Mouse (Mus musculus): ENCODE data around the gene Cyp27a1. TPM values are rescaled to one million over a fixed set of nuclear protein-coding genes. Genes with fewer than 3 reads are reported as not detected.
A peak's percentile ranks its signal among the peaks of the same experiment; 100 is the strongest.

The Cyp27a1 gene
- total and polyA plus RNA-seq, 2 experiments = 259 to 607 TPM

DNA sequence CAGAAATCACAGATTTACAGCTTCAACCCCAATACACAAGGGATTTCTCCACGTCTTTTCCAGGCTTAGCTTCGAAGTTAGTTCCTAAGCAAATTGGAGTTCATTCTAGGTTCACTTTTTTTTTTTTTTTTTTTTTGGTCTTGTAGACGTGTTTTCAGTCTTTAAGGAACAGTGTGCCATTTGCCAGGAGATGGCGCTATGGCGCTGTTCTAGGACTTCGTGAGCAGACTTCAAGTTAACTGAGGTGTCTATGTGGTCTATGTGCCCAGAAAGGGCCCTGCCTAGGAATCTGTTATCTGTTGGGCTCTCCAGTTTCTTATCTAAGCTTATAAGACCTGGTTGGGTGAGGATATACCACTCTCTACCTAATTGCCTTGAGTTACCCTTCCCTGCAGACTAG is 49.7 kb downstream of the Cyp27a1 start:
- Histone ChIP-seq H3K4me3 (ENCODE audit: insufficient read depth, low read depth, low read length) (no peak overlapping the region), H3K36me3 (ENCODE audit: control insufficient read depth, insufficient read depth, low read length) (no peaks in the 10 kb centered on the region), H3K79me2 (ENCODE audit: control insufficient read depth, insufficient read depth, low read length) (no peaks in the 10 kb centered on the region), H3K4me1 (ENCODE audit: control insufficient read depth, insufficient read depth, low read length) (peaks cover 2% of the 10 kb centered on the region; the same call in 1 of the 2 replicates), H3K27me3 (ENCODE audit: control insufficient read depth, insufficient read depth, low read length) (peaks cover 3% of the 10 kb centered on the region; the same call in 1 of the 2 replicates), H3K27ac (replicated peaks; ENCODE audit: insufficient read depth, low read depth, low read length) (no peak overlapping the region), H3K9ac (ENCODE audit: low read depth, low read length) (no peak overlapping the region)
- WGBS = 5% methylated on average over 6 of the region's 6 CpGs
- TF ChIP-seq POLR2A (IDR thresholded peaks at IDR 0.05; ENCODE audit: extremely low read depth, insufficient read depth, low read length) = no peak
- TF ChIP-seq CTCF (IDR thresholded peaks at IDR 0.05; ENCODE audit: low read depth, low read length) = peak; percentile 61
- peak; percentile 60 for DNase-seq (ENCODE audit: extremely low read depth, low read depth, low spot score)

DNA sequence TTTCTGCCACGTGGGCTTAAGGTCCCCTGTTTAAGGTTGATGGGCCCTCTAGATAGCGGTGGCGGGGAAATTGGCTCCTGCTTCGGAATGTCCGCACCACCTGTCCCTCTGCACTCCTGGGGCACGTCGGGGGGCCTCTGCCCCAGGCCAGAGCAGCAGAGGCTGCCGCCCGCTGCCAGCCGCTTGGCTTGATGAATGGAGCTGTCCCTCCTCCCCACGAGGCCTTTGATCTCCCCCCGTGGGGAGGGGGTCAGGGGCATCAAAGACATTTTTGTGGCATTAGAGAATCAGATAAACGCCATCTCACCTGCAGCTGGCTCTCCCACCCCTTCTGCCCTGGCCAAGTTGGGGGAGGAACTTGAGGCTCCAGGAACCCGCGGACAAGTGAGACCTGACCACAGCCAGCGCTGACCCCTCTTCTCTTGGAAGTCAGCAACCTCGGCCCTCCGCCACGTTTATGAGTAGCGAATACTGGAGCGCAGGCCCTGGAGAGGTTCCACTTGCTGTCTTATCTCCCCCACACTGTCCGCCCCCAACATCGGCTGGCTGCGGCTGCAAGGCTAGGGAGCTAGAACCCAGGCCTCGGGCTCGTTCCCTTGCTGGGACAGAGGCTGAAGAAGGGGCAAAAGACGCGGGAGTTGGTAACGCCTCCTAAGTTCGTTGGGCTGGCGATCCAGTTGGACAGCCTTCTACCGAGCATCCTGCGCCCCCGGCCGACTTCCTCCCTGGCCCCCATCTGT is 57.5 kb downstream of the Cyp27a1 start:
- WGBS = 6% methylated on average over 35 of the region's 35 CpGs
- Histone ChIP-seq H3K27ac (replicated peaks; ENCODE audit: insufficient read depth, low read depth, low read length) (no peak overlapping the region), H3K79me2 (ENCODE audit: control insufficient read depth, insufficient read depth, low read length) (no peaks in the 10 kb centered on the region), H3K4me3 (ENCODE audit: insufficient read depth, low read depth, low read length) (no peak overlapping the region), H3K4me1 (ENCODE audit: control insufficient read depth, insufficient read depth, low read length) (peaks cover 3% of the 10 kb centered on the region; the same call in 1 of the 2 replicates), H3K36me3 (ENCODE audit: control insufficient read depth, insufficient read depth, low read length) (no peaks in the 10 kb centered on the region), H3K27me3 (ENCODE audit: control insufficient read depth, insufficient read depth, low read length) (peaks cover 26% of the 10 kb centered on the region), H3K9ac (ENCODE audit: low read depth, low read length) (no peak overlapping the region)
- TF ChIP-seq CTCF (IDR thresholded peaks at IDR 0.05; ENCODE audit: low read depth, low read length) = no peak
- no peak for TF ChIP-seq POLR2A (IDR thresholded peaks at IDR 0.05; ENCODE audit: extremely low read depth, insufficient read depth, low read length)
- no peak for DNase-seq (ENCODE audit: extremely low read depth, low read depth, low spot score)

DNA sequence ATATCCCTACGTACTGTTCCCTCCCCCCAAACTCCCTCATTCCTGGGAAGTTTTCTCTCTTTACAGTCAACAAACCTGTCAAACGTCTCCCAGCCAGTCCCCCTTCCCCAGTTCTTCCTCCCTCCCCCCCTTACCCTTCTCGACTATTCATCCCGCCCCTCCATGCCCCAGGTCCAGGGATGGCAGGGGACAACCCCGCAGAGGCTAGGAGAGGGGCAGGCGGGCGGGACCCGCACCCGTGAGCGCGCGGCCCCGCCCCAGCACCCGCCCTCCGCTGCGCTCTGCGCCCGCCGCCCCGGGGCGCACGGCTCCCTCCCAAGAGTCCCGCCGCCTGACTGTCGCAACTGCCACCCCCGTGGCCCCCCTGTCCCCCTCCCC is 58.1 kb downstream of the Cyp27a1 start:
- peaks cover 26% of the 10 kb centered on the region for H3K27me3 ChIP-seq (ENCODE audit: control insufficient read depth, insufficient read depth, low read length)
- H3K27ac ChIP-seq (replicated peaks; ENCODE audit: insufficient read depth, low read depth, low read length) = no peak overlapping the region
- H3K9ac ChIP-seq (ENCODE audit: low read depth, low read length) = no peak overlapping the region
- no peaks in the 10 kb centered on the region for H3K79me2 ChIP-seq (ENCODE audit: control insufficient read depth, insufficient read depth, low read length)
- TF ChIP-seq CTCF (IDR thresholded peaks at IDR 0.05; ENCODE audit: low read depth, low read length) (no peak), POLR2A (IDR thresholded peaks at IDR 0.05; ENCODE audit: extremely low read depth, insufficient read depth, low read length) (no peak)
- H3K36me3 ChIP-seq (ENCODE audit: control insufficient read depth, insufficient read depth, low read length) = no peaks in the 10 kb centered on the region
- H3K4me3 ChIP-seq (ENCODE audit: insufficient read depth, low read depth, low read length) = no peak overlapping the region
- peaks cover 3% of the 10 kb centered on the region; the same call in 1 of the 2 replicates for H3K4me1 ChIP-seq (ENCODE audit: control insufficient read depth, insufficient read depth, low read length)
- no peak for DNase-seq (ENCODE audit: extremely low read depth, low read depth, low spot score)
- WGBS = 3% methylated on average over 19 of the region's 26 CpGs

DNA sequence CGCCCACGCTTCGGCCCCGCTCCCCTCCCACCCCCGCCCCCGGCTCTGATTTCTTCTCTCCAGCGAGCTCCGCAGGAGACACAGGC is 58.3 kb downstream of the Cyp27a1 start, which contains the start of gene Wnt6:
TSS of gene Wnt6 (plus strand) at position 48 of the 86 bp plus-strand sequence.
- 0% methylated on average over 2 of the region's 8 CpGs for WGBS
- H3K36me3 ChIP-seq (ENCODE audit: control insufficient read depth, insufficient read depth, low read length) = no peaks in the 10 kb centered on the region
- peak within 1 kb of the TSS; percentile 28; the same call in 1 of the 2 replicates for H3K4me3 ChIP-seq (ENCODE audit: insufficient read depth, low read depth, low read length)
- no peak for TF ChIP-seq CTCF (IDR thresholded peaks at IDR 0.05; ENCODE audit: low read depth, low read length)
- TF ChIP-seq POLR2A (IDR thresholded peaks at IDR 0.05; ENCODE audit: extremely low read depth, insufficient read depth, low read length) = no peak
- DNase-seq (ENCODE audit: extremely low read depth, low read depth, low spot score) = no peak
- H3K27me3 ChIP-seq (ENCODE audit: control insufficient read depth, insufficient read depth, low read length) = peaks cover 26% of the 10 kb centered on the region
- H3K4me1 ChIP-seq (ENCODE audit: control insufficient read depth, insufficient read depth, low read length) = peaks cover 3% of the 10 kb centered on the region; the same call in 1 of the 2 replicates
- H3K79me2 ChIP-seq (ENCODE audit: control insufficient read depth, insufficient read depth, low read length) = no peaks in the 10 kb centered on the region
- H3K27ac ChIP-seq (replicated peaks; ENCODE audit: insufficient read depth, low read depth, low read length) = no peak within 1 kb of the TSS
- H3K9ac ChIP-seq (ENCODE audit: low read depth, low read length) = no peak within 1 kb of the TSS; the same call in 1 of the 2 replicates

DNA sequence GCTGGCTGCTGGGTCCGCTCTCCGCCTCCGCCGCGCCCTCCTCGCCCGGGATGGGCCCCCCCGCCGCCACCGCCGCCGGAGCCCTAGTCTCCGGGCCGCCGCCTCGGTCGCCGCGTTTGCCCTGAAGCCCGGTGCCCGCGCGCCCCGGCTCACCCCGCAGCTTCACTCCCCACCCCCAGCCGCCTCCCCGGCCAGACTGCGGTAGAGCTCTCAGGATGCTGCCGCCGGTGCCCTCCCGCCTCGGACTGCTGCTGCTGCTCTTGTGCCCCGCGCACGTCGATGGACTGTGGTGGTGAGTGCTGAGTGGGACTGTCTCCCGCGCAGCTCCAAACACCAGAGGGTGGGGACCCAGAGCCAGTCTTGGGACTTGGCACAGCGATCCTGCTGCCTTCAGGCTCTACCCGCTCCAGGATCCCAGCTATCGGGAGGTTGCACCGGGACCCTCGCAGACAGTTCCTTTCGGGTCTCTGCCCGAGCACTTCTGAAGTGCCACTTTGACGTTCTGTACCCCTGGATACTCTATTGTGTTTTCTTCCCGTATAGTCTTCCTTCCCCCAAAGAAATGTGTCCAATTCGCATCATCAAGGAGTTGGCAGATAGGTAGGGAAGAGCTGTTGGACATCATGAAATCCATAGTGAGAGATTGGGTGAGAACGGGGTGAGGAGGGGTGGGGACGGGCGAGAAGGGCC is 58.7 kb downstream of the Cyp27a1 start:
- Histone ChIP-seq H3K4me3 (ENCODE audit: insufficient read depth, low read depth, low read length) (peak overlapping the region; percentile 28; the same call in 1 of the 2 replicates), H3K79me2 (ENCODE audit: control insufficient read depth, insufficient read depth, low read length) (no peaks in the 10 kb centered on the region), H3K36me3 (ENCODE audit: control insufficient read depth, insufficient read depth, low read length) (no peaks in the 10 kb centered on the region), H3K27ac (replicated peaks; ENCODE audit: insufficient read depth, low read depth, low read length) (no peak overlapping the region), H3K4me1 (ENCODE audit: control insufficient read depth, insufficient read depth, low read length) (peaks cover 3% of the 10 kb centered on the region; the same call in 1 of the 2 replicates), H3K27me3 (ENCODE audit: control insufficient read depth, insufficient read depth, low read length) (peaks cover 26% of the 10 kb centered on the region), H3K9ac (ENCODE audit: low read depth, low read length) (no peak overlapping the region; the same call in 1 of the 2 replicates)
- WGBS = 3% methylated on average over 46 of the region's 51 CpGs
- no peak for TF ChIP-seq CTCF (IDR thresholded peaks at IDR 0.05; ENCODE audit: low read depth, low read length)
- TF ChIP-seq POLR2A (IDR thresholded peaks at IDR 0.05; ENCODE audit: extremely low read depth, insufficient read depth, low read length) = no peak
- DNase-seq (ENCODE audit: extremely low read depth, low read depth, low spot score) = no peak

DNA sequence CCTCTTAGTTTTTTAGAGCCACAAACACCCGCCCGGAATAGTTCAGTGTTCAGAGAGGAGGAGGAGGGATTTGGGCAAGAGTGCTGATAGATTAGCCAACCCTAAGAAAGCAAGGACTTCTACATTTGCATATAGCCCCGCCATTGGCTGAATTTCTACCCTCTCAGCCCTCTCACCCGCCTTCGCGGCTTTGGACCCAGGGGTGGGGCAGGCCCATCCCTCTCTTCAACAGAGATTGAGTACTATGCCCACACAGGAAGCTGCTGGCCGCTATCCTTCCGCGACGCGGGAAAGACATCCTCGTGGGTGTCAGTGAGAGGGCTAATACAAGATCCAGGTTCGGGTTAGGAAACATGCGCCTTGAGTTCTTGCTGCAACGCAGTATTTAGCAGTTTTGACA is 59.8 kb downstream of the Cyp27a1 start:
- no peak overlapping the region for H3K4me3 ChIP-seq (ENCODE audit: insufficient read depth, low read depth, low read length)
- peaks cover 3% of the 10 kb centered on the region; the same call in 1 of the 2 replicates for H3K4me1 ChIP-seq (ENCODE audit: control insufficient read depth, insufficient read depth, low read length)
- no peak overlapping the region for H3K9ac ChIP-seq (ENCODE audit: low read depth, low read length)
- no peak overlapping the region for H3K27ac ChIP-seq (replicated peaks; ENCODE audit: insufficient read depth, low read depth, low read length)
- H3K36me3 ChIP-seq (ENCODE audit: control insufficient read depth, insufficient read depth, low read length) = no peaks in the 10 kb centered on the region
- peaks cover 23% of the 10 kb centered on the region for H3K27me3 ChIP-seq (ENCODE audit: control insufficient read depth, insufficient read depth, low read length)
- no peaks in the 10 kb centered on the region for H3K79me2 ChIP-seq (ENCODE audit: control insufficient read depth, insufficient read depth, low read length)
- DNase-seq (ENCODE audit: extremely low read depth, low read depth, low spot score) = peak; percentile 88
- TF ChIP-seq POLR2A (IDR thresholded peaks at IDR 0.05; ENCODE audit: extremely low read depth, insufficient read depth, low read length) (no peak), CTCF (IDR thresholded peaks at IDR 0.05; ENCODE audit: low read depth, low read length) (no peak)
- WGBS = under 1% methylated on average over 15 of the region's 15 CpGs
